Mouse (Mus musculus): ENCODE measurements around the gene Rasl11a. TPM values are rescaled to one million over a fixed set of nuclear protein-coding genes. Genes with fewer than 3 reads are reported as not detected.

The Rasl11a gene
- polyA plus RNA-seq, 1 experiment: 35.3 TPM

DNA sequence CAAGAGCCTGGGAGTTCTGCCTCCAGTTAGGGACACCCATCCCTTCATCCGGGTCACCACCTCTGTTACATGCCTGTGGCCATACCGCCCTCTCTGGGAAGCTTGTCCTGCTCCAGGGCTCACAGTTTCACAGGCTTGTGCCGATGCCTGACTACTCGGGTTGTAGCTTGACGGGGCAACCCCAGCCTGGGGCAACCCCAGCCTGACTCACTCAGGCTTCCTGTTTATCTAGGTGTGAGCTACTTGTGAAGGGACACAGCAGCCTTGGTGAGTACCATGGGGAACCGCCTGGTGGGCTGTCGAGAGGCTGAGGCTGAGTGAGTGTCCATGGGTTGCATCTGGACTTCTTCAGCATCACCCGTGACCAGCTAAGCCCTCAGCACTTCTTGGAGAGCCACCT is 12.7 kb downstream of the Rasl11a start:
- H3K36me3 ChIP-seq (ENCODE audit: control insufficient read depth, insufficient read depth): no peaks in the 10 kb centered on the region
- no peak for TF ChIP-seq CEBPB (IDR thresholded peaks at IDR 0.05; ENCODE audit: low read depth)
- TF ChIP-seq CTCF (IDR thresholded peaks at IDR 0.05; ENCODE audit: control insufficient read depth, insufficient read depth, insufficient read length): no peak
- TF ChIP-seq MYOD1 (IDR thresholded peaks at IDR 0.05; ENCODE audit: control insufficient read depth, insufficient read length, low read depth): no peak
- TF ChIP-seq USF1 (IDR thresholded peaks at IDR 0.05; ENCODE audit: low read depth): no peak
- no peak for TF ChIP-seq FOSL1 (IDR thresholded peaks at IDR 0.05; ENCODE audit: insufficient read depth, low read length, poor library complexity, severe bottlenecking)
- TF ChIP-seq MAX (IDR thresholded peaks at IDR 0.05): no peak
- TF ChIP-seq MYOG (IDR thresholded peaks at IDR 0.05; ENCODE audit: control insufficient read depth, extremely low read depth, insufficient read length): no peak
- no peaks in the 10 kb centered on the region for H3K79me3 ChIP-seq (ENCODE audit: low read depth)
- H3K4me3 ChIP-seq (ENCODE audit: insufficient read depth, poor library complexity, severe bottlenecking): no peak overlapping the region
- H3ac ChIP-seq (ENCODE audit: control insufficient read depth, insufficient read length, low read depth): no peak overlapping the region
- H3K27me3 ChIP-seq (ENCODE audit: control insufficient read depth, insufficient read depth, insufficient read length): no peaks in the 10 kb centered on the region
- no peaks in the 10 kb centered on the region for H3K79me2 ChIP-seq (ENCODE audit: control insufficient read depth, insufficient read depth)

DNA sequence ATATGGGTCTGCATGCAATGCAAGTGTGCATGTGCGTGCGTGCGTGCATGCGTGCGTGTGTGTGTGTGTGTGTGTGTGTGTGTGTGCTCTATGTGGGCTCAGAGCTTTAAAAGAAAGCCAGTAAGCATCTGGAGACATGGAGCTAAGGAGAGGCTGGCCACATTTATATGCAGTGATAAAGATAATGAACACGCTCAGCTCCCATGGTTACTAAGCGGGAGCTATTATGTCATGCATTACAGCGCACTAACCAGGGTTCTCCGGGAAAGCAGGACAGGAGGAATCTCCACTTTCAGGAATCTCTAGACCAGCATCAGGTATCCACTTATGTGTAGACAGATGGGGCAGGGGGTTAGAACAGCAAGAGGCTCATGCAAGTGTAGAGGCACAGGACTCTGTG is 13.9 kb downstream of the Rasl11a start:
- no peaks in the 10 kb centered on the region for H3K79me2 ChIP-seq (ENCODE audit: control insufficient read depth, insufficient read depth)
- no peak overlapping the region for H3ac ChIP-seq (ENCODE audit: control insufficient read depth, insufficient read length, low read depth)
- H3K4me3 ChIP-seq (ENCODE audit: insufficient read depth, poor library complexity, severe bottlenecking): no peak overlapping the region
- H3K27me3 ChIP-seq (ENCODE audit: control insufficient read depth, insufficient read depth, insufficient read length): no peaks in the 10 kb centered on the region
- H3K36me3 ChIP-seq (ENCODE audit: control insufficient read depth, insufficient read depth): no peaks in the 10 kb centered on the region
- H3K79me3 ChIP-seq (ENCODE audit: low read depth): no peaks in the 10 kb centered on the region
- TF ChIP-seq FOSL1 (IDR thresholded peaks at IDR 0.05; ENCODE audit: insufficient read depth, low read length, poor library complexity, severe bottlenecking) (no peak), CTCF (IDR thresholded peaks at IDR 0.05; ENCODE audit: control insufficient read depth, insufficient read depth, insufficient read length) (no peak), USF1 (IDR thresholded peaks at IDR 0.05; ENCODE audit: low read depth) (no peak), MAX (IDR thresholded peaks at IDR 0.05) (no peak), MYOD1 (IDR thresholded peaks at IDR 0.05; ENCODE audit: control insufficient read depth, insufficient read length, low read depth) (no peak), MYOG (IDR thresholded peaks at IDR 0.05; ENCODE audit: control insufficient read depth, extremely low read depth, insufficient read length) (no peak), CEBPB (IDR thresholded peaks at IDR 0.05; ENCODE audit: low read depth) (no peak)

DNA sequence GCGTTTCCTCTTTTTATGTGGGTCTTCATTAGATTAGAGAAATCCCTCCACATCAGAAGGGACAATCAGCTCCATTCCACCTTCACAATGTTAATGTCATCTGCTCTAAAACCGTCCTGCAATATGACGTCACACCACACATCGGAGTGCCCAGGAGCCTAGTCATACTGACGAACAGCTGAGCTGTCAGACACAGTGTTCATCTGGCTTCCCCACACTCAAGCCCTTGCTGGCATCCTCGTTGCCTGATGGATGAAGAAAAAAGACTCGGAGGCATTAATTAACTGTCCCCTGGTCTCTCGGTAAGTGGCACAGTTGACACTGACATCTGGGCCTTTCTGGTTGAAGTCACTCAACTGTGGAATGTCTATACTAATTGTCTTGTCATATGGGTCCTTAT is 14.4 kb downstream of the Rasl11a start:
- Histone ChIP-seq H3K79me3 (ENCODE audit: low read depth) (no peaks in the 10 kb centered on the region), H3ac (ENCODE audit: control insufficient read depth, insufficient read length, low read depth) (no peak overlapping the region), H3K79me2 (ENCODE audit: control insufficient read depth, insufficient read depth) (no peaks in the 10 kb centered on the region), H3K36me3 (ENCODE audit: control insufficient read depth, insufficient read depth) (no peaks in the 10 kb centered on the region), H3K27me3 (ENCODE audit: control insufficient read depth, insufficient read depth, insufficient read length) (no peaks in the 10 kb centered on the region), H3K4me3 (ENCODE audit: insufficient read depth, poor library complexity, severe bottlenecking) (no peak overlapping the region)
- no peak for TF ChIP-seq CTCF (IDR thresholded peaks at IDR 0.05; ENCODE audit: control insufficient read depth, insufficient read depth, insufficient read length)
- no peak for TF ChIP-seq MYOD1 (IDR thresholded peaks at IDR 0.05; ENCODE audit: control insufficient read depth, insufficient read length, low read depth)
- no peak for TF ChIP-seq CEBPB (IDR thresholded peaks at IDR 0.05; ENCODE audit: low read depth)
- TF ChIP-seq MAX (IDR thresholded peaks at IDR 0.05): no peak
- TF ChIP-seq MYOG (IDR thresholded peaks at IDR 0.05; ENCODE audit: control insufficient read depth, extremely low read depth, insufficient read length): no peak
- no peak for TF ChIP-seq USF1 (IDR thresholded peaks at IDR 0.05; ENCODE audit: low read depth)
- no peak for TF ChIP-seq FOSL1 (IDR thresholded peaks at IDR 0.05; ENCODE audit: insufficient read depth, low read length, poor library complexity, severe bottlenecking)

DNA sequence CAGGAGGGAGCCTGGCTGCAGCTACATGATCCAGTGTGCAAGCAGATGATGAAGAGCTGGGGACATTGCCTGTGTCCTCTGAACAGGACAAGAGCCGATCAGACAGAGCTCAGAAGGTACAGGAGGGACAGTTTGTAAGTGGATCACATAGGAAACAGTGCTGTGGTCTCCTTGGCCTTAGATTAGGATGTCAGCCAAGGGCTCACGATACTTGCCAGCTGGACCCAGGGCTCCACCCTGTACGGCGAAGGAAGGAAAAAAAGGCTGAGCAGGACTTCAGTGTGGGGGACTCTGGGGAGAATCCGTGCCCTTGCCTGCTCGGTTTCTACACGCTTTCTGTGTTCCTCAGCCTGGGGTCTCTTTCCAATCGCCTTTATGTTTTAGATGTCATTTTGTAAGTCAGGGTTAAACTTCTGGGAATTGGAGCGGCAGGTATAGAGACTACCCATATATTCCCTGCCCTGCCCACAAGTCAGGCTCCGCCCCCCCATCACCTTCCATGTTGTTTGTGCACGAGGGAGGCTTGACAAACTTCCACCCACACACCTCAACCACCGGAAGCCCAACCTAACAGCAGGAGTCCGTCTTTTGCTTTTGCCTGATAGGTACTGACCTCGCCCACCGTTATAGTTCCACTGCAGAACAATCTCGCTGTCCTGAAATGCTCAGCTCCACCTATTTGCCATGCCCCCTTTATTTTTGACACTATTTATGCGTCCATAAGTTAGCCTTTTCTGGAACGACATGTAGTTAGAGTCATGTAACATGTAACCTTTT is 15.5 kb downstream of the Rasl11a start:
- H3K79me3 ChIP-seq (ENCODE audit: low read depth): no peaks in the 10 kb centered on the region
- no peaks in the 10 kb centered on the region for H3K36me3 ChIP-seq (ENCODE audit: control insufficient read depth, insufficient read depth)
- no peak overlapping the region for H3K4me3 ChIP-seq (ENCODE audit: insufficient read depth, poor library complexity, severe bottlenecking)
- H3K27me3 ChIP-seq (ENCODE audit: control insufficient read depth, insufficient read depth, insufficient read length): no peaks in the 10 kb centered on the region
- no peak overlapping the region for H3ac ChIP-seq (ENCODE audit: control insufficient read depth, insufficient read length, low read depth)
- TF ChIP-seq CEBPB (IDR thresholded peaks at IDR 0.05; ENCODE audit: low read depth): no peak
- TF ChIP-seq MYOG (IDR thresholded peaks at IDR 0.05; ENCODE audit: control insufficient read depth, extremely low read depth, insufficient read length): no peak
- no peak for TF ChIP-seq USF1 (IDR thresholded peaks at IDR 0.05; ENCODE audit: low read depth)
- no peak for TF ChIP-seq FOSL1 (IDR thresholded peaks at IDR 0.05; ENCODE audit: insufficient read depth, low read length, poor library complexity, severe bottlenecking)
- TF ChIP-seq MAX (IDR thresholded peaks at IDR 0.05): no peak
- no peaks in the 10 kb centered on the region for H3K79me2 ChIP-seq (ENCODE audit: control insufficient read depth, insufficient read depth)

DNA sequence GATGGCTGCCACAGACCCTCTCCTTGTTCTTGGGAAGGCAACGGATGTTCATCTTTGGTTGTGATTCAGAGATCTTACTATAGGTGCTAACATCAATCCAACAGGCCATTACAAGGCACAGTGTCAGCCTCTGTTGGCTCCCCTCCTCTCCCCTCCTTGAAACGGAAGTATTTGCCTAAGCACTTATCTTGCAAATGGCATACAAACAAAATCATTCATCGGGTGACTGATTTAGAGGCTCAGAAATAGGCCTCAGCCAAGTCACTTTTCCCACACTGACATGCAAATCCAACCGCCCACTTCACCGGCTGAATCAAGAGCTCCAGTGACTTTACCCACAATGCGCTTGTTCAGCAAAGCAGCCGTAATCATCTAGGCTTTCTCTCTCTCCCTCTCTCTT is 16.7 kb downstream of the Rasl11a start:
- no peaks in the 10 kb centered on the region for H3K79me3 ChIP-seq (ENCODE audit: low read depth)
- H3ac ChIP-seq (ENCODE audit: control insufficient read depth, insufficient read length, low read depth): no peak overlapping the region
- no peaks in the 10 kb centered on the region for H3K27me3 ChIP-seq (ENCODE audit: control insufficient read depth, insufficient read depth, insufficient read length)
- H3K36me3 ChIP-seq (ENCODE audit: control insufficient read depth, insufficient read depth): no peaks in the 10 kb centered on the region
- no peak overlapping the region for H3K4me3 ChIP-seq (ENCODE audit: insufficient read depth, poor library complexity, severe bottlenecking)
- TF ChIP-seq FOSL1 (IDR thresholded peaks at IDR 0.05; ENCODE audit: insufficient read depth, low read length, poor library complexity, severe bottlenecking): no peak
- TF ChIP-seq CTCF (IDR thresholded peaks at IDR 0.05; ENCODE audit: control insufficient read depth, insufficient read depth, insufficient read length): no peak
- TF ChIP-seq MYOG (IDR thresholded peaks at IDR 0.05; ENCODE audit: control insufficient read depth, extremely low read depth, insufficient read length): no peak
- TF ChIP-seq MAX (IDR thresholded peaks at IDR 0.05): no peak
- TF ChIP-seq USF1 (IDR thresholded peaks at IDR 0.05; ENCODE audit: low read depth): no peak
- TF ChIP-seq MYOD1 (IDR thresholded peaks at IDR 0.05; ENCODE audit: control insufficient read depth, insufficient read length, low read depth): no peak
- TF ChIP-seq CEBPB (IDR thresholded peaks at IDR 0.05; ENCODE audit: low read depth): no peak
- no peaks in the 10 kb centered on the region for H3K79me2 ChIP-seq (ENCODE audit: control insufficient read depth, insufficient read depth)

Measured in C2C12 (cell line).